Mouse (Mus musculus) lung, postnatal 25 days (tissue): Measurements from ENCODE around the gene Il34.
"Not testable (repeated sequence)": the region's sequence is repeated elsewhere in the genome, so short reads cannot be mapped to it uniquely, and the experiment has no call there.

Source experiments
- DNase-seq: peaks from one replicate; pipeline ENCODE4 v3.0.0; 2022; ENCODE audit warnings: low spot score

Gene Il34

DNA sequence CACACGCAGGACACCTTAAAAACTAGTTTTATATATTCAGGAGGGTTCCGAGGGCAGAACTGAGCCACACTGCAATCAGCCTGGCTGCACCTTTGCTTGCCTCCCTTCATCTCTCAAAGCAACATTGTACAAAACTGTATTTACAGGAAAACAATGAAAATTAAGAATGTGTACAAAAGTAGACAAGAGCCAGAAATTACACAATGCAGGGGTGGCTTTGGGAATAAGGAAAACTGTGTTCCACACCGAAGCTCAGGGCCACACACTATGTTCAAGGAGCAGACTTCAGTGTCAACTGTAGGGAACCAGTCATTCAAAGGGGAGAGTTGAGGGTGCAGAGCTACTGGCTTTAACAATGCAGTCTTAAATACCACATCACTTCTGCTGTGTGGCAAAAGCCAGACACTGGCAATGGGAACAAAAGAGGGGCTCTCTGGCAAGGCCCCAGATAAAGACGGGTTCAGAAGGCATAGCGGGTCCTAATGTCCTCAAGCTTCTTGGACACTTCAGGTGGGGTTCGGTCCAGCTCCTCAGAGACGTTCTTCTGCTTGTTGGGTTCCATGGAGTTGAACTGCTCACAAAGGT, 4.8 kb upstream of the Il34 start:
- DNase-seq: no peak

DNA sequence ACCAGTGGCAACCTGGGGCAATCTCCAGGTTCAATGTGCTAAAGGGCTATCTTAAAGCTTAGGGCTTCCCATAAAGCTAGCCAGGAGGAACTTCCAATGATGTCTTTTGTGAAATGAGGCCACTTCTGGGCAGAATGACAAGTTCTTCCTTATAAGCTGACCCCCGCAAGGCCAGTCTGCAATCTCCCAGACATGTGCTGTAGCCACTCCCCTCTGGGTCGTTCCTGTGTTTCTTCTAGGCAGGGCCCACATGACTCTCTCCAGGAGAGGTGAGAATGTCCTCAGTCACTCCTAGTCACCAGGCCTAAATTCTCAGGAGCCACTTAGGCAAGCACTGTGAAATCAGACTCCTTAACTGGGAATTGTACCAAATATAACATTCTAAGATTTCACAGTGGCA, 4.1 kb upstream of the Il34 start:
- peak; percentile 65 for DNase-seq

DNA sequence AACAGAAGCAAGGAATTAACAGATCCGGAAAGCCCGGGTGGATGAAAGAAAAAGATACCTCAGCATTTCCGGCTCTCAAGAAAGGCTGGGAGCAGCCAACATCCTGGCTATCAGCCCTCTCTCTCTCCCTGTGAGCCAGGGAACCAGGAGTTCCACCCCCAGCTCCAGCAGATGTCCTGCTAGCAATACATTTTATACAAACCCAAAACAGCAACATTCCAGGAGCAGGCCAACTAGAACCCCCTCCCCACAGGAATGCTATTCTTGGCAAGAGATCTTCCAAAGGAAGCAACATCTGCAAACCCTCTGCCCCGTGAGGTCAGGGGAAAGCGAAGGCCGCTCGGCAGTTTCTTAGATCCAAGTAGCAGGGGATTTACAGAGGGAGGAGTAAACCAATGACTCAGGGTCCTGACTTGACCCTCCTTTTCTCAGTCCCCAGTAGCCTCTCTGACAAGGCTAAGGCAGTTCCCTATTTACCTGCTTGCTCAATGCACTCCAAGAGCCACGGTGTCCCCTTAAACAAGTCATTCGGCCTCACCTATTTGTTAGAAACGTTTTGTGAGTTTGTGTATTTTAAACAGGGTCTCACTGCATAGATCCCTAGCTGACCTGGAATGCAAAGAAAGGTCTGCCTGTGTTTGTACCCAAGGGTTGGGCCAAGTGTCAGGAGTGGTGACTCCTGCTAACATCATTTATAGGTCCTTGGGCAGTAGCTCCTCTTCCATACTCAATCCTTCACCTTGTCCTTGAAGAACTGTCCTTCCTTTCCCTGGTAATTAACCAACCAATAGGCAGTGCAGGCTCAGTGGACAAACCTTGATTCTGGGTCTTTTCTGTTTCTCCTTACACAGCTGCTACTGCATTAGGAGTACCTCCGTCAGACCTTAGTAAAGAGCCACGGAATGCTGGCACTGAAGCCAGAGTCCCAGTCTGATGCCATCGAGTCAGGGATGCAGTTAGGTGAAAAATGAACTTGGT, 3.1 kb upstream of the Il34 start:
- DNase-seq: peak; percentile 42

DNA sequence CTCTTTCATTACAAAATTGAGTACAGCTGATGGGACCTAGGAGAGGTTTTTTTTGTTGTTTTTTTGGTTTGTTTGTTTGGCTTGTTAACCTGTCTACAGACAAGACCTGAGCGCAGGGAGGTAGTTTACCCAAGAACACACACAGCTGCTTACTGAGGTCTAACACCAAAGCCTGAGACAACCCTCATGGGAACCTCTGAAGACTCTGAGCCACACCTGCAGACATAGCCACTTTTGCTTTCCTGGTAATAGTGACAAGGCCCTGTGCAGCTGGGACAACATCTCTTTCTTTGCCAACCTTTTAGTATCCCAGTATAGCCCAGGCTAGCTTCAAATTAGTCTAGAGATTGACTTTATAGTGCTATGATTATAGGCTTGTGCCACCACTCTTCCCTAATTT, 422 bp upstream of the Il34 start:
- no peak for DNase-seq

DNA sequence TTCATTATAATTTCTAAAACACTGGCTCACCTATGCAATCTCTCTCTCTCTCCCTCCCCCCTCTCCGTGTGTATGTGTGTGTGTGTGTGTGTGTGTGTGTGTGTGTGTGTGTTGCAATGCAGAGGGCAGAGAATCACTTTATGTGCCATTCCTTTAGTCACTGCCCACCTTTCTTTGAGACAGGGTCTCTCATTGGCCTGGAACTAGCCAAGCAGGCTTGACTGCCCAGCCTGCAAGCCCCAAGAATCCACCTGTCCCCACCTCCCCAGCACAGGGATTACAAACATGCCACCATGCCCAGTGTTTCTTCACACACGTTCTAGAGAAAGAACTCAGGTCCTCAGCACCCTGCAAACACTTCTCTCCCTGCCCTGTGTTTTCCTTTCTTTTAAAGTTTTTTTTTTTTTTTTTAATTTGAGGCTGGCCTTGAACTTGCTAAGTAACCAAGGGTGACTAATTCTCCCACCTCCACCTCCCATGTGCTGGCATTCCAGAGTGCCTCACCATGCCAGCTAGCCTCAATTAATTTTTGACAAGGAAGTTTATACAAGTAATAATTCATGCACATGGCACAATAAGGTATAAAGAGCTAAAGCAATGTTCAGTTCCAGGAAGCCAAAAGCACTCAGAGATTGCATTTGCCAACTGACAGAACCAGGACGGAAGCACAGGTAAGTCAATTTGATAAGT, 754 bp downstream of the Il34 start:
- peak; percentile 60 for DNase-seq

DNA sequence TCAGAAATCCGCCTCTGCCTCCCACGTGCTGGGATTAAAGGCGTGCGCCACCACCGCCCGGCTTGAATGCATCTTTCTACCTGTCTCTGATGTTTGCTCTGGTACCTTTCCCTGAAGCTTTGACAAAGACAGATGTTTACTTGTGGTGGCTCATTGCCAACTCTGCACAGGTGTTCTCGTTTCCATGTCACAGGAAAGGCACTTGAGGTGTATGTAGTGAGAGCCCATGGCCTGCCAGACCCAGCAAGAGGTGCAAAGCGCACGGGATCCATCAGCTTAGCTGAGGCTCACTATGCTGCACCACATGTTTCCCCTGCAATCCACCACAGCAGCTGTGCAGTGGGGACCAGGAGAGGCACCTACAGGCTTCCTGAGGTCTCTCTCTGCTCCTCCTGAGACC, 1.9 kb downstream of the Il34 start:
- no peak for DNase-seq

DNA sequence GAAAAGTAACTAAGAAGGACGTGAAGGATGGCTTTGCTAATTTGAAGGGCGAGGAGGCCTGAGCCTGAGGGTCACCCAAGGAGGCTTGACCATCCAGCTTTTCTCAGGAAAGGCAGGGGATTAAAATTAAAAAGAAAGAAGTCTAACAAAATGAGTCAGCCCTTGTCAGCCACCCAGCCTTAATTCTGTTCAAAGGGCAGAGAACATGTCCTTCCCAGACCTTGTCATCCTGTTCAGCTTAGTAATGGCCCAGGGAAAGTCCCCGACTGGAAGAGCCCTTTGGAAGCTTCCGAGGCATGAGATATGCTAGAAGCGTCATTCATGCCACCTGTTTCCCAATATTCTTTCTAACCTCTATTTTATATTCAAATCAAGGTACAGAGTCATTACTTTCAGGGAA, 2.7 kb downstream of the Il34 start:
- DNase-seq: no peak

DNA sequence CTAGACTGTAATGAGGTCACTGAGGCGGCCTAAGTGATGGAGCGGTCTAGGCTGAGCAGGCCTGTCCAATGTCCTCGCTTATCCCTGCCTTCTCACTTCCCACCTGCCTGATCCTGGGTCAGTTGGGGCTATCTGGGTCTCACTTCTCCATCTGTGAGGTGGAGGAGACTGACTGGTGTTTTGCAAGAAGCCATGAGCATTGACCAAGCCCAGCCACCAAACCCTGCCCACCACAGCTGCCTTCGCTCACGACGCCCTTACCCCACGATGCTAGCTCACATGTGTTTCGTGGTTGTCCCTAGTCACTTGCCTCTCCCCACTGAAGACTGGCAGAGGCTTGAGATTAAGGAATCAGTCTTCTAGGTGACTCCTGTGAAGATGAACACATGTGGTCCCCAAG, 8.6 kb downstream of the Il34 start:
- no peak for DNase-seq

DNA sequence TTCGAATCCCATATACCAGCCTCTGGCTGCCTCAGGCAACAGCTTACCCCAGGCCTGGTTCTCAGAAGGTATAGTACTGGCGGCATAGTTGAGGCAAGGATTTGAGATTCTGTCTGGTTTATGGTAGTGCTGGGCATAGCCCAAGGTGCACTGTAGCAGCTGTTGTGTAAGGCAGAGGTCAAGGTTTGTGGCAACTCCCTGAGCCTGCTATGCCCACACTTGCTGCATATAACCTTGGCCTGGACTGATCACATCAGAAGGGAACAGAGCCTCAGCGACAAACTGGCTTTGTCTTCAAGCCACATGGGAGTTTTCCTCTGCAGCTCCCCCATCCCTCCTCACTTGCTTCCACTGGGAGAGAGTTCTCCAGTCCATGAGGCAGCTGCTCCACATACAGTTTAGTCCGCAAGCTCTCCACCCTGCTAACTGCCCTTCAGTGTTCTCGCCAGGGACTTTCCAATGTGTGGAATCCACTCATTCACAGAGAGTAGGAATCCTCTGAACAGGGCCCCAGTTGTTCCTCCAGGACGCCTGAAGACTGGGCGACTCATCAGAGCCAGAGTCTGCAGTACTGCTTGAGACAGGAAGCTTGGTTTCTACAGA, 11.3 kb downstream of the Il34 start:
- DNase-seq: no peak

DNA sequence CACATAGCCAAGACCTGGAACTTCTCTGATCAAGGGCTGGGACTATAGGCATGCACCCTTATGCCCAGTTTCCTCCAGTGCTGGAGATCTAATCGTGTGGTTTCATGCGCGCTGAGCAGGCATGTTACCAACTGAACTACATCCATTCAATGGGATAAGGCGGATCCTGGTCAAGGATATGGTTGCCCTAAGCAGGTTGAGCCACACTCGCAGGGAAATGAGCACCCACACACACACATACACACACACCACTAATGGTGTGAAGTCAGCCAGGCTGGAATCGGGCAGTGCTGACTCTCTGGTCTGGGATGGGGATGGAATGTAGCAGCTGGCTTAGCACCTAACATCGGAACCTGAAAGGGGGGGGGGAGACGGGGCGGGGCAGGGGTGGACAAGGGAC, 11.8 kb downstream of the Il34 start:
- no peak for DNase-seq

DNA sequence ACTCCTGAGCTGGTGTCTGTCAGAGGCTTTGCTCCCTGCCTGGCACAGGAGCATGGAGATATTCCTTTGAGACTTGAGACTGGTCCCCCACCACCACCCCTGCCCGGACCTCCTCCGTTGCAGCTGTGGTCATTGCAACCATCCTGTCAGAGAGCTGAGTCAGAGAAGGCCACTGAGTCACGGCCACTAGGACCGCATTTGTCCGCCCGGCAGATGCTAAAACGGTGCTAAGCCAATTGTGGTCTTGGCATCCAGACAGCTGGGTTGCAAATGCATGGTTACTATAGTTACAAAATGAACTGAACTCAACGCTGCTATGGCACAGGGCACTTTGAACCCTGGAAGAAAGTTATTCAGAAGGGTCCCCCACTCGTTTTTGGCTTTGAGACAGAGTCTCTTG, 12.2 kb downstream of the Il34 start:
- no peak for DNase-seq

DNA sequence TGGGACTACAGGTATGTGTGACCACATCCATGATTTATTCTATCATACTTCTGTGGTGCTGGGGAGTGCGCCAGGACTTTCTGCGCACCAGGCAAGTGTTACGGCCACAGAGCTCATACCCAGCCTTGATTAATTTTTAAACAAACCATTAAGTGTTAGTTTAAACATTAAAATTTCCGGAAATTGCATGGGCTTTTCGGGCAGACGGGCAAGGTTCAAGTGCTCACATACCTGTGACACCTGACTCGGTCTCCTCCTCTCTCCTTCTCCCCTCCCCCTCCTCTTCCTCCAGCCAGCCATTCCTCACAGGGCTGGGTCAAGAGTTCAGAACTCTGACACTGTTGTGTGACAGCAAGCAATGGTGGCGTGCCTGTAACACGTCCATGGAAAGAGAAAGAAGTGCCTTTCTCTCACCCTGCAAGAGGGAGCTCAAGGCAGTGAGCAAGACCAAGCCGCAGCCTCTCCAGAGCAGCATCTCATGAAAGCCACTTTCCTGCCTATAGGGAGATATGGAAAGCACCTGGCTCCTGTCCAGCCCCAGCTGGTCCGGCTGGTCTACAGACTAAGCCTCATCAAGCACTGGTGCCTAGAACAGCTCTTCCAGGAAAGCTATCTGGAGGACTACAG, 13.0 kb downstream of the Il34 start:
- DNase-seq: peak; percentile 82

DNA sequence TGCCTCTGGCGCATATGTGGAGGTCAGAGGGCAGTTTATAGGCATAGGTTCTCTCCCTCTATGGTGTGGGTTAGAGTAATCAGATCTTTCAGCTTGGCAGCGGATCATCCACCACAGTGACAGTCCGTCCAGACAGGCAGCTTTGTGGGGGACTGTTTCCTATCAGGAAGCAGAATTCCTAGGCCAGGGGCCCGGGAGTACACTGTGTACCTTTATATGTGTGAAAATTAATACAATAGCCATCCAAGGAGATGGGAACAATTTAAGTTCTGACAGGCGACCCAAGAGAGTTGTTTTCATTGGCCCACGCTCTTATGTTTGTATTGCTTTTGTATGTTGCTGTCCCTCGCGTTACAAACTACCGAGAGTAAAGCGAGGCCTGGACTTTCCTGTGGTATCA, 14.6 kb downstream of the Il34 start:
- DNase-seq: no peak

DNA sequence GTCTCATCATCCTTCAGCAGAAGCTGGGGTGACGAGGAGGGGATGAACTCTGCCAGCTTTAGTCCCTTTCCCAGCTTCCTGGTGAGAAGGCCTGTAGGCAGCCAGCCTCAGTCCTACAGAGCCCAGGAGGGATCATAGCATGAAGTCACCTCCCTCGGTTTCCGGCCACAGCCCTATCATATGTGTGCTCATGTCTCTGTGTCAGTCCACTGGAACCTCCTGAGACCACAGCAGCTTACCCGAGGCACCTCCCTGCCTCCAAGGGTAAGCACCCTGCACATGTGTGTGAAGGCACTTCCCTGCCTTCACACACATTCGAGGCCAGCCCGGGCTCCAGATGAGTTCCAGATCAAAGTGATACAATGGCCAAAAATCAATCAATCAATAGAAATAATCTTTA, 15.5 kb downstream of the Il34 start:
- DNase-seq: no peak

DNA sequence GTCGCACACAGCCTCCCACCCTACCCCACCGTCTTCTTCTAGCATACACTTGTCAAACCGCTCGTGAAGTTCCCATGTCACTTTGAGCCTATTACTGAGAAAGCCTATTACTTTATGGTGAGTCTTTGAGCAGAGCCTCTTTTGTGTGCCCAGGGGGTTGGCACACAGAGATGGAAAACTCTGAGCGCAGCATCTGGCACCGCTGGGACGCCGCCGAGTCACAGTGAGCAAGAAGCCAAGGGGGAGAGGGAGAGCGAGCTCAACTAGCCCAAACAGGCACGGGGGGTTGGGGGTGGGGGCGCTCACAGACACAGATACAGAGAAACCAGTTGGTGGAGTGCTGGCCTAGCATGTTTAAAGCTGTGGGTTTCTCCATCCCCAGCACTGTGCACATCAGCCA, 16.2 kb downstream of the Il34 start:
- no peak for DNase-seq

DNA sequence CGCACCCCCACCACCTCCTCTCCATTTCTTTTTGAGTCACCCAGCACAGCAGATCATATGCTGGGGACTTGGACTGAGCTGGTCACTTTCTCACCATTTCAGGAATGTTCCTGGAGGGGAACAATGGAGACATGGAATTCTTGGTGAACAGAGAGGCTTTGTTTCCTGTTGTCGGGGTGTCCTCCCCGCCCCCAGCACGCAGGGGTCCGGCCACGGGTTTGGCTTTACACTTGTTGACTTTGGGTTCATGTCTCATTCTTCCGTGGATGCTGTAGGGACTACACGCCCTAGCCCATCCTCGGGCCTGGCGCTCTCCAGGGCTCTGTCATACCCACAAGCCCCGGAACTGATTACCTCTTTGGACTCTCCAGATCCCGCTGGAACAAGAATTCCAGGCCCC, 16.7 kb downstream of the Il34 start:
- no peak for DNase-seq

DNA sequence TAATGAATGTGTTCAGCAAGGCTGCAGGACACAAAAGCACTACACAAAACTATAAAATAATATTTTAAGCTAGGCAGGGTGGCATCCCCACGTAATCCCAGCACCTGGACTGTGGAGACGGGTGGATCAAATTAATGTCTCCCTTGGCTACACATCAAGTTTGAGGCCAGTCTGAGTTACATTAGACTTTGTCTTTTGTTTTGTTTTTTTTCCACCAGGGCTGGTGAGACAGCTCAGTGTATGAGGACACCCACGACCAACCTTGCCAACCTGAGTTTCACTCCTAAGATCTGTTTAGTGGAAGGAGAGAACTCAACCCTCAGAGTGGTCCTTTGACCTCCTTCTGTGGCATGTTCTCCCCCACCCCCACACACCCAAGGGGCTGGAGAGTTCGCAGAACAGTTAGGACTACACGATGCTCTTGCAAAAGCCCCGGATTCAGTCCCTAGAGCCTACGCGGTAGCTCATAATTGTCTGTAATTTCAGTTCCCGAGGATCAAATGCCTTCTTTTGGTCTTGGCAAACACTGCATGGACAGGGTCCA, 18.2 kb downstream of the Il34 start:
- DNase-seq: no peak

DNA sequence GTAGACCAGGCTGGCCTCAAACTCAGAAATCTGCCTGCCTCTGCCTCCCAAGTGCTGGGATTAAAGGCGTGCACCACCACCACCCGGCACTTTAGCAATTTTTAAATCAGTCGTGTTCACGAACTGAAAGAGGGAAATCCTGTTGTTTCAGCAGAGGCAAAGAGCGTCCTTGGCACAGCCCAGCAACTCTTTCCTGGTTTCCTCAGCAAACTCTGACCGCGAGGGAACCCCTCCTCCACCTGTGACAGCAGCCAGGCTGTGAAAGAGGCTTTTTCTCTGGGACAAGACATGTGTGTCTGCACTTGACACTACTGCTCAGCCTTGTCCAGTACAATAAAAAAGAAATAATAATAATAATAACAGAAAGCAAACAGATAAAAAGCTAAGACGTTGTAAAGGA, 18.8 kb downstream of the Il34 start:
- no peak for DNase-seq

DNA sequence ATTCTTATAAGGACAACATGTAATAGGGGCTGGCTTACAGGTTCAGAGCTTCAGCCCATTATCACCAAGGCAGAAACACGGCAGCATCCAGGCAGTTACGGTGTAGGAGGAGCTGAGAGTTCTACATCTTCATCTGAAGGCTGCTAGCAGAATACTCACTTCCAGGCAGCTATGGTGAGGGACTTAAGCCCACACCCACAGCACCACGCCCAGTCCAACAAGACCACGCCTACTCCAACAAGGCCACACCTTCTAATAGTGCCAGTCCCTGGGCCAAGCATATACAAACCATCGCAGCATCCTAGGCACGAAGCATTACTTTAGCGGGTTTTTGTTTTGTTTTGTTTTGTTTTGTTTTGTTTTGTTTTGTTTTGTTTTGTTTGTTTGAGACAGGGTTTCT, 19.2 kb downstream of the Il34 start:
- not testable (repeated sequence) for DNase-seq

DNA sequence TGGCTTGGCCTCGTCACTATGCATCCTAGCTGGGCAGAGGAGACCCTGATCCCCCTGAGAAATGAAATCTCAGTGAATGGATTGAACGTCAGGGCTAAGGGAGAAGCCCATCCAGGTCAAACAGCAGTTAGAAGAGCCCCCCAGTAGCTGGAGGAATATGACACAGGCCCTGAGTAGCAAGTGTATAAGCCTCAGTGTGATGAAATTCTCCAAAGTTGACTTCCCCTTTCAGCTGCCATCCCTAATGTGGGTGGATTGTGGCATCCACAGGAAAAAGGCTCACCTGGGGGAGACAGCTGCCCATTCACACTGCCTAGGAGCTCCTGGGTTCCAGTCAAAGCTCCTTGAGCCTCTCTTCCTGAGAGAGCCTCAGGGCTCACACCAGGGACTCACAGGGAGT, 20.4 kb downstream of the Il34 start:
- no peak for DNase-seq

DNA sequence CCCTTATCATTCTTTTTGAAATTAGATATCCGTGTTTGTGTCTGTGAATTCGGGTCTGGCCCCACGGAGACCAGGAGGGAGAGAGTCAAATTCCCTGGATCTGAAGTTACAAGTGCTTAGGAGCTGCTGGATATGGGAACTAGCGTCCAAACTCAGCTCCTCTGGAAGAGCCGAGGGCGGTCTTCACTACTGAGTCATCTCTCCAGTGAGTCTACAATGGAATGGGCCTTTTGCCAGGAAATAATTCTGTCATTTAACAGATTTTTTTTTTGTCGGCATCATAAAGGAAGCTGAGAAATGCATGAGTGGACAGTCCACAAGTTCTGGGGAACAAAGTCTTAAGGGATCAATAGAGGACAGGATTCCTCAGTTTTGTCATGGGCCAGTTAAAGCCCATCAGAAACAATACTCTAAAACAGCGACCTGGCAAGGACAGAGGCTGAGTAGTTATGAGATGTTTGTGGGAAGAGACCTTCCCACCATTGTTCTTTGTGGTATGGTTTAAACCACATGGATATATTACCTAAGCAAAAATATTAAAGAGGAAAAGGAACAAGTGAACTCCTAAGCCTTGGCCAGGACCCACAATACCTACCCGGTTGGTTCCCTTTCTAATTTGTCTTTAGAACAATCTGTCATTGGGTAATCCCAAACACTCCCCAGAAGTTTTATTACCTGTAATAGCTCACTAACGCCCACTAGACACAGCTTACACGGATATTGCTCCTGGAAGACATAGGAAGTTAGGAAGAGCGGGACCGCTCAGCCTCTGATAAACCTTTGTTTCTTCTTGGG, 25.6 kb downstream of the Il34 start:
- no peak for DNase-seq
